Mouse (Mus musculus): ENCODE measurements around the gene Nck2.

Nck2 gene

GRCm38 (mm10) chr1:43444531-43444930 is at the start of gene Nck2:
Nck2 (plus strand) TSS chr1:43444579.
- DNase-seq (ENCODE audit: low spot score), result no peak

GRCm38 (mm10) chr1:43395040-43395439 is 49.3 kb upstream of the Nck2 start:
- no peak for DNase-seq (ENCODE audit: low spot score)

GRCm38 (mm10) chr1:43395799-43396198 is 48.6 kb upstream of the Nck2 start:
- DNase-seq (ENCODE audit: low spot score), result no peak

- no peak for DNase-seq (ENCODE audit: low spot score)
These were observed 47.9 kb upstream of the Nck2 start for GRCm38 (mm10) chr1:43396522-43396921.

GRCm38 (mm10) chr1:43397096-43397495 is 47.3 kb upstream of the Nck2 start:
- DNase-seq (ENCODE audit: low spot score), result no peak

- no peak for DNase-seq (ENCODE audit: low spot score)
These were observed 45.4 kb upstream of the Nck2 start for GRCm38 (mm10) chr1:43398738-43399601.

GRCm38 (mm10) chr1:43399602-43400216 is 44.7 kb upstream of the Nck2 start:
- no peak for DNase-seq (ENCODE audit: low spot score)

- DNase-seq (ENCODE audit: low spot score), result no peak
These were observed 43.7 kb upstream of the Nck2 start for GRCm38 (mm10) chr1:43400655-43401054.

GRCm38 (mm10) chr1:43403341-43403740 is 41.0 kb upstream of the Nck2 start:
- no peak for DNase-seq (ENCODE audit: low spot score)

- DNase-seq (ENCODE audit: low spot score), result no peak
These were observed 39.4 kb upstream of the Nck2 start for GRCm38 (mm10) chr1:43404693-43405678.

- DNase-seq (ENCODE audit: low spot score), result no peak
These were observed 35.4 kb upstream of the Nck2 start for GRCm38 (mm10) chr1:43409019-43409418.

GRCm38 (mm10) chr1:43412825-43413224 is 31.6 kb upstream of the Nck2 start:
- no peak for DNase-seq (ENCODE audit: low spot score)

- DNase-seq (ENCODE audit: low spot score), result no peak
These were observed 31.1 kb upstream of the Nck2 start for GRCm38 (mm10) chr1:43413298-43413697.

GRCm38 (mm10) chr1:43413749-43414148 is 30.6 kb upstream of the Nck2 start:
- no peak for DNase-seq (ENCODE audit: low spot score)

- DNase-seq (ENCODE audit: low spot score), result no peak
These were observed 30.2 kb upstream of the Nck2 start for GRCm38 (mm10) chr1:43414228-43414627.

GRCm38 (mm10) chr1:43414971-43415370 is 29.4 kb upstream of the Nck2 start:
- DNase-seq (ENCODE audit: low spot score), result no peak

GRCm38 (mm10) chr1:43422969-43423748 is 21.2 kb upstream of the Nck2 start:
- DNase-seq (ENCODE audit: low spot score), result no peak

GRCm38 (mm10) chr1:43426526-43426925 is 17.9 kb upstream of the Nck2 start:
- no peak for DNase-seq (ENCODE audit: low spot score)

GRCm38 (mm10) chr1:43426993-43427535 is 17.3 kb upstream of the Nck2 start:
- no peak for DNase-seq (ENCODE audit: low spot score)

- no peak for DNase-seq (ENCODE audit: low spot score)
These were observed 14.2 kb upstream of the Nck2 start for GRCm38 (mm10) chr1:43429924-43430876.

Measured in ovary, postnatal 10 days (tissue).